Mouse (Mus musculus): Measurements from ENCODE around the gene Arhgap30.

- no peak for TF ChIP-seq POLR2A (IDR thresholded peaks at IDR 0.05; ENCODE audit: insufficient read length, low read depth)
- no peak for TF ChIP-seq TCF12 (IDR thresholded peaks at IDR 0.05; ENCODE audit: insufficient read depth, poor library complexity, severe bottlenecking)
- no peak for TF ChIP-seq USF1 (IDR thresholded peaks at IDR 0.05; ENCODE audit: low read depth)
- TF ChIP-seq MAX (IDR thresholded peaks at IDR 0.05; ENCODE audit: low read depth), result no peak
- no peak for TF ChIP-seq CEBPB (IDR thresholded peaks at IDR 0.05; ENCODE audit: insufficient read depth, poor library complexity, severe bottlenecking)
- no peak for TF ChIP-seq E2F4 (IDR thresholded peaks at IDR 0.05; ENCODE audit: insufficient read depth)
- TF ChIP-seq MYOG (IDR thresholded peaks at IDR 0.05; ENCODE audit: control insufficient read depth in 1 of 3, insufficient read depth in 1 of 3, insufficient read length in 2 of 3, low read depth in 2 of 3), result peak in 1 of 3 experiments; percentile 27
- no peak for TF ChIP-seq SRF (IDR thresholded peaks at IDR 0.05; ENCODE audit: control insufficient read depth, insufficient read length, low read depth)
- no peak for TF ChIP-seq POLR2AphosphoS2 (IDR thresholded peaks at IDR 0.05; ENCODE audit: insufficient read length, low read depth)
Observed at GRCm38 (mm10) chr1:171411492-171411941, 22.8 kb downstream of the Arhgap30 start.

Data from myocyte (in vitro differentiated cells).